Mouse (Mus musculus) embryonic facial prominence, embryonic 15.5 days (tissue): ENCODE results near the gene Fam84a. TPM values are rescaled to one million over a fixed set of nuclear protein-coding genes. Genes with fewer than 3 reads are reported as not detected.

Experiments used
- ATAC-seq: fragments of 200-750 bp; cut with Nextera tagmentation; 2 replicates; pipeline ENCODE4 v1.8.0; 2017; ENCODE audit warnings: low read depth, moderate TSS enrichment; ENCODE audit not compliant: insufficient number of reproducible peaks, low FRiP score, low TSS enrichment
- H3K27ac ChIP-seq: fragments of 300-500 bp; sonication (generic); replicated peaks from 2 replicates; pipeline ENCODE4 v1.5.1; 2015; ENCODE audit warnings: mild to moderate bottlenecking, inconsistent platforms
- H3K27me3 ChIP-seq: fragments of 300-500 bp; sonication (generic); 2 replicates; pipeline ENCODE4 v1.6.1; 2015; ENCODE audit warnings: inconsistent platforms
- H3K36me3 ChIP-seq: fragments of 300-500 bp; sonication (generic); 2 replicates; pipeline ENCODE4 v1.6.1; 2015; ENCODE audit warnings: mild to moderate bottlenecking, inconsistent platforms
- H3K4me1 ChIP-seq: fragments of 300-500 bp; sonication (generic); 2 replicates; pipeline ENCODE4 v1.6.1; 2015; ENCODE audit warnings: inconsistent platforms
- H3K4me2 ChIP-seq: fragments of 300-500 bp; sonication (generic); replicated peaks from 2 replicates; pipeline ENCODE4 v1.6.1; 2015; ENCODE audit warnings: mild to moderate bottlenecking, inconsistent platforms
- H3K4me3 ChIP-seq: fragments of 300-500 bp; sonication (generic); replicated peaks from 2 replicates; pipeline ENCODE4 v1.5.1; 2015; ENCODE audit warnings: mild to moderate bottlenecking, inconsistent platforms
- H3K9ac ChIP-seq: fragments of 300-500 bp; sonication (generic); 2 replicates; pipeline ENCODE4 v1.6.1; 2015; ENCODE audit warnings: inconsistent platforms
- H3K9me3 ChIP-seq: fragments of 300-500 bp; sonication (generic); replicated peaks from 2 replicates; pipeline ENCODE4 v1.6.1; 2016; ENCODE audit warnings: inconsistent platforms
- WGBS: fragments of 180-500 bp; shearing (Covaris S2); methylation state at CpG from one replicate; pipeline ENCODE4 v1.1.7; 2015; 5-methylcytosine and 5-hydroxymethylcytosine counted together
- polyA plus RNA-seq: library from polyadenylated mRNA; unstranded; fragments of >200 nt; fragmentation: Nextera tagmentation; extraction: Ambion mirVana; gene quantifications from 2 replicates; pipeline ENCODE4 v1.2.1, GENCODE M21; 2015

Gene Fam84a
- polyA plus RNA-seq, 1 experiment from 2014 or later: 36.8 TPM

GRCm38 (mm10) chr12:14114730-14115129 is 37.1 kb downstream of the Fam84a start:
- Histone ChIP-seq H3K9me3 (no peaks in the 10 kb centered on the region), H3K27ac (no peak overlapping the region), H3K9ac (no peak overlapping the region), H3K27me3 (no peaks in the 10 kb centered on the region), H3K4me2 (no peak overlapping the region), H3K36me3 (no peaks in the 10 kb centered on the region), H3K4me3 (no peak overlapping the region), H3K4me1 (no peaks in the 10 kb centered on the region)
- ATAC-seq: no peak
- 65% methylated on average over 6 of the region's 6 CpGs for WGBS

DNA sequence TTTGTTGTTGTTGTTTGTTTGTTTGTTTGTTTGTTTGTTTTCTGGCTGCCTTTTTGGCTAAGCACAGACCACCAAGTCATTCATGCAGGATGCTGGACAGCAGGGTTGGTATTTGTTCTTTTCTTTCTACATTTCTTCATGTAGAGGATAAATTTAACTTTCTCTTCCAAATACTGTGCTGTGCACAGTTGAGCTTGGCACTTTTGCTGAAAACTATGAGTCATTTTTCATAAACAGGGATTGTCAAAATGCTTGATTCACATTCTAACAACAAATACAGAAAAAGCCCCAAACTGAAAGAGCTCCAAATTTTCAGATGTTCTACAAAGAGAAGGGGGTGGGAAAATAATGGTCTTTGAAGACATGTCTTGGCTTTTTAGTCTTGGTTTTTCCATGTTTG is 54.9 kb downstream of the Fam84a start:
- Histone ChIP-seq H3K4me2 (no peak overlapping the region), H3K27me3 (no peaks in the 10 kb centered on the region), H3K4me3 (no peak overlapping the region), H3K4me1 (no peaks in the 10 kb centered on the region), H3K27ac (no peak overlapping the region), H3K9me3 (no peaks in the 10 kb centered on the region), H3K9ac (no peak overlapping the region), H3K36me3 (no peaks in the 10 kb centered on the region)
- ATAC-seq: no peak
